Mouse (Mus musculus): Measurements from ENCODE around the gene Slc40a1. TPM values are rescaled to one million over a fixed set of nuclear protein-coding genes. Genes with fewer than 3 reads are reported as not detected.

Gene Slc40a1
- polyA plus RNA-seq, 1 experiment from 2014 or later, result 26.5 TPM

DNA sequence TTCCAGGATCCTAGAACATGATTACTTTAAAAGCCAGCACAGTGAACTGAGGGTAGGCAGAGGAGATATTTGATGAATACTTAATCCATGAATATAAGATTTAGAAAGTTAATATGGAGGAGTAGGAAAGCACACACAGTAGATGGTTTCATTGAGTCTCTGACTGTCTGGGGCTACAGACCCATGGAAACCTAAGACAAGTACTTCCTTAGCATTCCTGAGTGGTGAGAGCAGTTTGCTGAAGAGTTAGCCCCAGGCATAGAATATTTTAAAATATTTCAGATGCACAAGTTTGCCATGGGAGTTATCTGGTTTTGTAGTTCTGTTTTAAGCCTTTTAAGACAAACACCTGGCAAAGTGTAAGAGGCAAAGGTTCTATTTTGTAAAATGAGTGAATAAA is 65.2 kb downstream of the Slc40a1 start:
- no peak overlapping the region for H3K4me3 ChIP-seq (replicated peaks; ENCODE audit: low read length)
- no peaks in the 10 kb centered on the region for H3K27me3 ChIP-seq (replicated peaks; ENCODE audit: control insufficient read depth, insufficient read depth, low read length)
- no peak overlapping the region for H3K27ac ChIP-seq (ENCODE audit: low read length)
- ATAC-seq, result no peak
- H3K9me3 ChIP-seq (ENCODE audit: control insufficient read depth, low read length), result no peaks in the 10 kb centered on the region
- no peaks in the 10 kb centered on the region for H3K36me3 ChIP-seq (ENCODE audit: control insufficient read depth, insufficient read depth)
- H3K4me2 ChIP-seq (ENCODE audit: low read length), result no peak overlapping the region
- no peak overlapping the region for H3K9ac ChIP-seq (replicated peaks; ENCODE audit: low read depth, low read length)
- H3K4me1 ChIP-seq (replicated peaks; ENCODE audit: control insufficient read depth, insufficient read depth, low read length), result no peaks in the 10 kb centered on the region

DNA sequence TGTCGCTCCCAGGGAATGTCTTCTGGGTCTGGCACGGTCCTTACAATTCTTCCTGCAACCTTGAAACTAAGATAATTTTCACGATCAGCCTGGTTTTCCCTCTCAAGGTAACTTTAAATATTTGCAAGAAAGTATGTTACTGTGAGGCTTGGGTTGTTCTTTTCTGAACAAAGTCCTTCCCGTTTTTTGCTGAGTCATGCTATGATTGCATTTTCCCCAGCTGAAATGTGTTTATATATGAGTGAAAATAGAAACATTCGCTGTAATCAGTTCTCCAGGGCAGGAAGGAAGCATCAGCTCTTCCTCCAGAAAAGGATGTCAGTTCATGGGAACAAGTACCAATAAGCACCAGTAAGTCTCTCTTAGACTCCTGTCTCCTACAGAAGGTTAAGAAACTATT is 66.0 kb downstream of the Slc40a1 start:
- H3K9me3 ChIP-seq (ENCODE audit: control insufficient read depth, low read length), result no peaks in the 10 kb centered on the region
- no peaks in the 10 kb centered on the region for H3K4me1 ChIP-seq (replicated peaks; ENCODE audit: control insufficient read depth, insufficient read depth, low read length)
- WGBS, result 80% methylated on average over 5 of the region's 5 CpGs

More for the DNA sequence above, 66.0 kb downstream of the Slc40a1 start:
- H3K36me3 ChIP-seq (ENCODE audit: control insufficient read depth, insufficient read depth), result no peaks in the 10 kb centered on the region
- H3K27me3 ChIP-seq (replicated peaks; ENCODE audit: control insufficient read depth, insufficient read depth, low read length), result no peaks in the 10 kb centered on the region
- no peak overlapping the region for H3K27ac ChIP-seq (ENCODE audit: low read length)
- ATAC-seq, result no peak
- H3K4me2 ChIP-seq (ENCODE audit: low read length), result no peak overlapping the region
- H3K9ac ChIP-seq (replicated peaks; ENCODE audit: low read depth, low read length), result no peak overlapping the region
- no peak overlapping the region for H3K4me3 ChIP-seq (replicated peaks; ENCODE audit: low read length)

Other genes starting within 250 kb of the Slc40a1 start
- gene Wdr75, start 131.4 kb downstream of the Slc40a1 start, polyA plus RNA-seq (2015; fragmentation: Nextera tagmentation; extraction: Ambion mirVana), result 57.1 and 59.9 TPM in 2 replicates
- gene Gm5269, start 36.2 kb downstream of the Slc40a1 start, polyA plus RNA-seq (2015; fragmentation: Nextera tagmentation; extraction: Ambion mirVana), result not detected in 2 replicates
- 0.87 and 1.4 TPM in 2 replicates for gene Dnah7b, start 139.8 kb upstream of the Slc40a1 start, polyA plus RNA-seq (2015; fragmentation: Nextera tagmentation; extraction: Ambion mirVana)

Measured in forebrain, embryonic 16.5 days (tissue).